Mouse (Mus musculus) splenic B cell, adult 2 months (primary cell): Measurements from ENCODE around the gene Clip1.

Experiments
- DNase-seq: peaks from one replicate; pipeline ENCODE4 v3.0.0-alpha.2; 2011; ENCODE audit warnings: low read depth, low spot score
- H3K27me3 ChIP-seq: 2 replicates; pipeline ENCODE4 v1.6.1; 2012; ENCODE audit warnings: mild to moderate bottlenecking, low read length, moderate library complexity, mixed read lengths; ENCODE audit not compliant: control insufficient read depth, poor library complexity, insufficient read depth, severe bottlenecking
- H3K36me3 ChIP-seq: 2 replicates; pipeline ENCODE4 v1.6.1; 2012; ENCODE audit warnings: mild to moderate bottlenecking, low read length, moderate library complexity, mixed read lengths; ENCODE audit not compliant: control insufficient read depth, poor library complexity, insufficient read depth, severe bottlenecking

Clip1 gene

GRCm38 (mm10) chr5:123602174-123602573 is 82.2 kb downstream of the Clip1 start:
- DNase-seq, result no peak
- Histone ChIP-seq H3K27me3 (no peaks in the 10 kb centered on the region), H3K36me3 (no peaks in the 10 kb centered on the region; the same call in 1 of the 2 replicates)

- Histone ChIP-seq H3K27me3 (no peaks in the 10 kb centered on the region), H3K36me3 (no peaks in the 10 kb centered on the region; the same call in 1 of the 2 replicates)
- DNase-seq, result no peak
Observed at GRCm38 (mm10) chr5:123599319-123599718, 85.1 kb downstream of the Clip1 start.

DNA sequence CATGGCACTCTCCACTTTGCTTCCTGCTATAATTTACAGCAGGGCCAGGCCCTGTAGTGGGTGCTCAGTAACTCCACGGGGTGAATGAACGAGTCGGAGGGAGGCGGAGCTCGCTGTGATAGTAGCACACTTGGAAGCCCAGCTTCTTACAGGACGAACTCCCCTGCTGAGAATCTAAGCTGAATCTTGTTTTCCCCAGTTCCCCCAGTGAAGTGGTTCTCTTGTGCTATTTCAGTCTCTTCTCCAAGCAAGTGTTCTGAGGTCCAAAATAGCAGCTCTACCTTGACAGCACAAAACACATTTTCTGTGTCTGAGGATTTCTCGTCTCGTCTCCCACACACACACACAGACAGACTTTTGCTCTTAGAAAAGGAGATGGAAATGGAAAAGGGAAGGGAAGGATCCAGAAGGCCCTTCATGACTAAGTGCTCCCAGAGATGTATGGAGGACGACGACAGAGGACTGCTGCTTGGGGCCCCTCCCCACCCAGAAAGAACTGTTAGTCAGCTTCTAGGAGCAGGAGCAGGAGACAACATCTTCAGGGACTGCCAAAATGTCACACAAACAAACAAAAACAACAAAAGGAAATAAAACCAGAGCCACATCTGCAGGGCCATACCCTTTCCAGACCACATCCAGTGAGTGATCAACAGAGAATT is 90.7 kb downstream of the Clip1 start:
- Histone ChIP-seq H3K36me3 (0 out of 2 replicates have a peak, but pooled peaks cover 1% of the 10 kb centered on the region), H3K27me3 (no peaks in the 10 kb centered on the region)
- DNase-seq, result no peak

DNA sequence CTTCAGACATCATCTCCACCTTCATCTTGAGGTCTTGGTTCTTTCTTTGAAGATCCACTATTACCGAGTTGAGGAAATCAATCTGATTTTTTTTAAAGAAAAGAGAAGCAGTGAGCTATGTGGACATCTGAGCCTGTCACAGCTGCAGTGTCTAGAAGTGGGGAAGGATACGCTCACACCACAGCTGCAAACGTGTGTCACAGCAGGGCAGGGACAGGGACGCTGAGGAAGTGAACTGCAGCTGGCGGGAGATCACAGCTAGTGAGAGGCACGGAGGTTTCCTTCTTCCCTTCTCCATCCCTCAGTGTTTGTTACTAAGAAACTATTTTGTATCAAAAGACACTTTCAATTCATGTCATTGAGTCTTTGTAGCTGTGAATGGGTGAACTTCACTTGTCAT is 104.4 kb downstream of the Clip1 start:
- DNase-seq, result no peak
- Histone ChIP-seq H3K27me3 (no peaks in the 10 kb centered on the region), H3K36me3 (peaks cover 4% of the 10 kb centered on the region; the same call in 1 of the 2 replicates)

- peaks cover 4% of the 10 kb centered on the region; the same call in 1 of the 2 replicates for H3K36me3 ChIP-seq
- DNase-seq, result no peak
- no peaks in the 10 kb centered on the region for H3K27me3 ChIP-seq
Observed at GRCm38 (mm10) chr5:123576696-123577095, 107.7 kb downstream of the Clip1 start.

DNA sequence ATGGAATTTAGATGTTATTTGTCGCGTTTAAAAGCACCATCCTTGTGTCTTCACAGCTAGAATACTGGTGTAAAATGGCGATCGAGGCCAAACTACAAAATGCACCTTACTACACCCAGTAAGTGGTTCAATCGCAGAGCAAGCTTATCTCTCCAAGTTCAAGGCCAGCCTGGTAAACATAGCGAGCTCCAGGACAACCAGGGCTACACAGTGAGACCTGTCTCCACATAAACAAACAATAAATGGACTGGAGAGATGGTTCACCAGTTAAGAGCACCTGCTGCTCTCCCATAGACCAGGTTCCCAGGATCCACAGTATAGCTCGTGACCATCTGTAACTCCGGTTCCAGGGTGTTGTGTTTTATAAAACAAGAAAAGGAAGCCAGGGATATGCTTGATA is 111.1 kb downstream of the Clip1 start:
- Histone ChIP-seq H3K36me3 (peaks cover 2% of the 10 kb centered on the region; the same call in 1 of the 2 replicates), H3K27me3 (no peaks in the 10 kb centered on the region)
- DNase-seq, result peak; percentile 16

- H3K36me3 ChIP-seq, result peaks cover 2% of the 10 kb centered on the region; the same call in 1 of the 2 replicates
- peak; percentile 100 for DNase-seq
- H3K27me3 ChIP-seq, result no peaks in the 10 kb centered on the region
Observed at GRCm38 (mm10) chr5:123572357-123573186, 111.8 kb downstream of the Clip1 start, which contains the start of gene Vps33a. Vps33a (minus strand) TSS chr5:123573038.

DNA sequence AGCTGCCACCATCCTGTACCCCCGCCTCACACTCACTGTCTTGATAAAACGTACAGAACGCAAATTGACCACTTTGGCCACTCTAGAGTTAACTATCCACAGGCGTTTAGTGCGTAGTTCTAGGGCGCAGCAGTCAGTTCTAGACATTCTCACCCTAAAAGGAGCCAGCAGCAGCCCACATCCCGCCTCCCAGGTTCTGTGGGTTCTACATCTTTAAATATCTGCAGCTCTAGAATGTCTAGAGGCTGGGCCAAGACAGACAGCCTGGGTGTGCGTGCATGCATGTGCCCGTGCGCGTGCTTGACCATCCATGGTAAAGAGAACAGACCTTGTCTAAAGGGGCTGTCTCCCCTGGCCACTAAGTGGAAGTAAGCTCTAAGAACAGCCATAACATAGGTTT is 123.3 kb downstream of the Clip1 start:
- Histone ChIP-seq H3K27me3 (no peaks in the 10 kb centered on the region), H3K36me3 (peaks cover 21% of the 10 kb centered on the region)
- DNase-seq, result no peak

- Histone ChIP-seq H3K36me3 (peaks cover 14% of the 10 kb centered on the region), H3K27me3 (no peaks in the 10 kb centered on the region)
- no peak for DNase-seq
Observed at GRCm38 (mm10) chr5:123559588-123559987, 124.8 kb downstream of the Clip1 start.

DNA sequence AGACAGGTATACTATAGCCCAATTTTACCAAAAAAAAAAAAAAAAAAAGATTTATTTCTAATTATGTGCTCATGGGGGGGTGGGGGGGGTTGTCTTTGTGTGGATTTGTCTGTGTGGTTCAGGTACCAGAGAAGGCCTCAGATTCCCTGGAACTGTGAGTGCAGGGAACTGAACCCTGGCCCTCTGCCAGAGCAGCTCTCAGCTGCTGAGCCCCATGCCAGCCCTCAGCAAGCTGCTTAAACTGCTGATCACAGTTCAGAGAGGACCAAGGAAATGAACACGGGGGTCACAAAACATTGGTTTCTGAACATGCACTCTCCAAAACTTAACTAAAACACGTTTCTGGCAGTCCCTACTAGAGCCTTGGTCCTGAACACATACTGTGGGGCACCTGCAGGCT is 128.0 kb downstream of the Clip1 start:
- peaks cover 9% of the 10 kb centered on the region for H3K36me3 ChIP-seq
- DNase-seq, result no peak
- H3K27me3 ChIP-seq, result no peaks in the 10 kb centered on the region

- peaks cover 9% of the 10 kb centered on the region for H3K36me3 ChIP-seq
- no peak for DNase-seq
Observed at GRCm38 (mm10) chr5:123555693-123556092, 128.7 kb downstream of the Clip1 start.

DNA sequence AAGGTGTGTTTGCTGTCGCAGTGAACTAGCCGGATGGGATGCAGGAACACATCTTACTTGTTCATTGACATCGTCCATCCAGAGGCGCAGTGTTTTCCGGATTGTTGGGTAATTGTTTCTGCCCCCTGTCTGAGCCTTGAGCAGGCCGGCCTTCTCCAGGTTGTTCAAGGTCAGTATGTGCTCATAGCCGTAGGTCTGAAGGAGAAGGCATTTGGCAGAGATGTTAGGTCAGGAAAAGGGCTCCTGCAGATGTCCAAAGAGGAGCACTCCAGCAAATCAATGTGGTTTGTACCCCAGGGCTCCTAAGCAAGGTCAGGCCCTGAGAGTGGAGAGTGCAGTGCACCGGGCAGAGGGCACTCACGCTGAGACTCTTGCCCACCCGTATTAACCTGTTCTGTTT is 150.6 kb downstream of the Clip1 start:
- H3K36me3 ChIP-seq, result peaks cover 27% of the 10 kb centered on the region
- H3K27me3 ChIP-seq, result no peaks in the 10 kb centered on the region
- DNase-seq, result no peak

More at GRCm38 (mm10) chr5:123555693-123556092, 128.7 kb downstream of the Clip1 start:
- H3K27me3 ChIP-seq, result no peaks in the 10 kb centered on the region

GRCm38 (mm10) chr5:123530056-123530455 is 154.4 kb downstream of the Clip1 start:
- H3K27me3 ChIP-seq, result no peaks in the 10 kb centered on the region
- H3K36me3 ChIP-seq, result peaks cover 30% of the 10 kb centered on the region
- DNase-seq, result no peak

GRCm38 (mm10) chr5:123528641-123529040 is 155.8 kb downstream of the Clip1 start:
- Histone ChIP-seq H3K27me3 (no peaks in the 10 kb centered on the region), H3K36me3 (peaks cover 23% of the 10 kb centered on the region)
- DNase-seq, result no peak
